Mouse (Mus musculus): ENCODE measurements around the gene Ddc.

DNA sequence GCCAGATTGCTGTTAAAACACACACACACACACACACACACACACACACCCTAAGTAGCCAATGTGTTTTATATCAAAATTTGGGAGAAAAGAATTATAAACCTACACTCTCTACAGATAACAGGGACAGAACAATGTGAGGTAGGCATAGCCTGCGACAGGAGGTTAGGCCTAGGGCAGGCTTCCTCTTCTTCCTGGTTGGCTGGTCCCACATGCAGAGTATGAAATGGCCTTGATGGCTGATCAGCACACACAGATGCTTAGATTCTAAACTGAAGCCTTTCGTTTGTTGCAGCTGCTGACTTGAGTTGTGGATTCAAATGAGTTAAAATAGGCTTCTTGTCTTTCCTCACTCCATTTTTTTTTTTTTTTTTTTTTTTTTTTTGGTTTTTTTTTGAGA lies 120.1 kb downstream of the Ddc start:
- no peak for TF ChIP-seq POLR2A (IDR thresholded peaks at IDR 0.05; ENCODE audit: insufficient read depth, low read depth, low read length)
- TF ChIP-seq CTCF (IDR thresholded peaks at IDR 0.05; ENCODE audit: insufficient read depth, low read depth, low read length): no peak
